Mouse (Mus musculus) limb, embryonic 10.5 days (tissue): Measurements from ENCODE around the gene Mpig6b. TPM values are rescaled to one million over a fixed set of nuclear protein-coding genes. Genes with fewer than 3 reads are reported as not detected.

Source experiments
- DNase-seq: peaks from one replicate; pipeline ENCODE4 v3.0.0-alpha.2; 2017; ENCODE audit warnings: low spot score
- H3K27ac ChIP-seq: fragments of 300-500 bp; sonication (generic); 2 replicates; pipeline ENCODE4 v1.5.1; 2016; ENCODE audit warnings: mild to moderate bottlenecking
- H3K27me3 ChIP-seq: fragments of 300-500 bp; sonication (generic); 2 replicates; pipeline ENCODE4 v1.6.1; 2016; ENCODE audit warnings: low read depth, mild to moderate bottlenecking; ENCODE audit not compliant: poor library complexity, severe bottlenecking
- H3K36me3 ChIP-seq: fragments of 300-500 bp; sonication (generic); 2 replicates; pipeline ENCODE4 v1.6.1; 2016; ENCODE audit warnings: mild to moderate bottlenecking, moderate library complexity
- H3K4me1 ChIP-seq: fragments of 300-500 bp; sonication (generic); 2 replicates; pipeline ENCODE4 v1.6.1; 2016
- H3K4me3 ChIP-seq: fragments of 300-500 bp; sonication (generic); 2 replicates; pipeline ENCODE4 v1.5.1; 2016; ENCODE audit warnings: mild to moderate bottlenecking, moderate library complexity
- H3K9me3 ChIP-seq: fragments of 300-500 bp; sonication (generic); replicated peaks from 2 replicates; pipeline ENCODE4 v1.6.1; 2016; ENCODE audit warnings: mild to moderate bottlenecking
- WGBS: fragments of 180-500 bp; shearing (Covaris S2); methylation state at CpG from one replicate; pipeline ENCODE4 v1.1.7; 2016; 5-methylcytosine and 5-hydroxymethylcytosine counted together
- polyA plus RNA-seq: library from polyadenylated mRNA; unstranded; fragments of >200 nt; fragmentation: Nextera tagmentation; extraction: Ambion mirVana; gene quantifications from 2 replicates; pipeline ENCODE4 v1.2.1, GENCODE M21; 2016

Mpig6b gene
- polyA plus RNA-seq, 1 experiment from 2014 or later: 0.46 TPM

GRCm38 (mm10) chr17:35097164-35097655 lies 31.2 kb upstream of the Mpig6b start:
- Histone ChIP-seq H3K4me1 (no peaks in the 10 kb centered on the region), H3K4me3 (no peak overlapping the region), H3K9me3 (no peaks in the 10 kb centered on the region), H3K36me3 (peaks cover 95% of the 10 kb centered on the region), H3K27me3 (no peaks in the 10 kb centered on the region), H3K27ac (0 out of 2 replicates have a peak overlapping the region, but pooled peaks have one; percentile 33)
- no peak for DNase-seq
- 88% methylated on average over 12 of the region's 12 CpGs for WGBS

DNA sequence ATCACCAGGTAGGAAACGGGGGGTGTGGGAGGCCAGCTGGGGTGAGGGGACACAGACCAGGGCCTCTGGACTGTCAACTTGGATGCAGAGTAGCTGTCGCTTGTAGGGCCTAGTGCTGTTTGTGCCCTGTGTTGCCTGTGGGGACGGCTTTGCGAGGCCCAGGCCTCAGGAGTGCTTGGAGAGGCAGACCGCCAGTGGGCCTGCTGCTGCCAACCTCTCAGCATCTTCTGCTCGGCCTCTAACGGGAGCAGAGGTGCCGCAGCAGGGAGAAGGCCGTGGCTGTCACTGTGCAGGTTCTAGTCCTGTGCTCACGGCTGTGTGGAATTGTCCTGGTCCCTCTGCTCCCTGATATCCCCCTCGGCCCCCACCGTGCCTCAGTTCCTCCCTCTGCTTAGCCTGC lies 30.6 kb upstream of the Mpig6b start:
- Histone ChIP-seq H3K36me3 (peaks cover 95% of the 10 kb centered on the region), H3K27me3 (no peaks in the 10 kb centered on the region), H3K27ac (0 out of 2 replicates have a peak overlapping the region, but pooled peaks have one; percentile 33), H3K9me3 (no peaks in the 10 kb centered on the region), H3K4me3 (no peak overlapping the region), H3K4me1 (no peaks in the 10 kb centered on the region)
- DNase-seq: no peak
- WGBS: 89% methylated on average over 12 of the region's 12 CpGs

DNA sequence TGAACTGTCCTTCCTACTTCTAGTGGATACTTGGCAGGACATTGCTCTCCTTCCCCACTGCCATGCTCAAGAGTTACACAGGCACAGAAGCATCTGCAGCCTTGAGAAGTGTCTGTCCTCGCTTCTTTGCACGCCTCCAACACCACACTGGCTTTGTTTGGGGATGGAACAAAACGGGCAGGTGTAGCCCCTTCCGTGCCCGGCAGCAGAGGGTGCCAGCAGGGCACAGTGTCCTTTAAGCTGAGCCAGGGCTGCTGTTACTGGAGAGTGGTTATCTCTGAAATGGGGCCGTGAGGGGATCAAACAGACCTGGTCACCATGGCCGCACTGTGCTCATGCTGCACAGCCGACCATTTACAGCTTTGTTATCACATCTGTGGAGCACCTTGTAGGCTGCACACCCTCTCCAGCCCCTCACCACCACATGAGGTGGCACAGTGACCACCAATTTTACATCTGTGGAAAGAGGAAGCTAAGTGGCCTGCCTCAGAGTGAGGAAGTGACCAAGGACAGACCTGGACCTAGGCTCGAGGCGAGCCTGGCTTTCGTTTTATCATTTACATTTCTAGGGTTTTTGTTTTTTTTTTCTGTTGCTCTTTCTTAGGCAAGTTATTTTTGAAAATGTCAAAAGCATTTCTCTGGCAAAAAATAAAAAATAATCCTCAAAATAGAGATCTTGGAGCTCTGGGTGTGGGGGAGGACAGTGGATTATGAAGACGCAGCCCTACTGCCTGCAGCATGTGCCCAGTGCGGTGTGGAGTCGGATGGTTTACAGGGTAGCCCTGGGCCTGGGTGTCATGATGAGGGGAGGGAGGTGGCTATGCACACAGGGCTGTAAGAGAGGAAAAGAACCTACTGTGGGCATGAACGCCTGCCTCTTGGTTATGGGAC lies 28.7 kb upstream of the Mpig6b start:
- peaks cover 9% of the 10 kb centered on the region for H3K4me1 ChIP-seq
- DNase-seq: no peak
- H3K27me3 ChIP-seq: no peaks in the 10 kb centered on the region
- H3K9me3 ChIP-seq: no peaks in the 10 kb centered on the region
- 92% methylated on average over 15 of the region's 15 CpGs for WGBS
- H3K27ac ChIP-seq: no peak overlapping the region
- no peak overlapping the region for H3K4me3 ChIP-seq
- H3K36me3 ChIP-seq: peaks cover 89% of the 10 kb centered on the region

DNA sequence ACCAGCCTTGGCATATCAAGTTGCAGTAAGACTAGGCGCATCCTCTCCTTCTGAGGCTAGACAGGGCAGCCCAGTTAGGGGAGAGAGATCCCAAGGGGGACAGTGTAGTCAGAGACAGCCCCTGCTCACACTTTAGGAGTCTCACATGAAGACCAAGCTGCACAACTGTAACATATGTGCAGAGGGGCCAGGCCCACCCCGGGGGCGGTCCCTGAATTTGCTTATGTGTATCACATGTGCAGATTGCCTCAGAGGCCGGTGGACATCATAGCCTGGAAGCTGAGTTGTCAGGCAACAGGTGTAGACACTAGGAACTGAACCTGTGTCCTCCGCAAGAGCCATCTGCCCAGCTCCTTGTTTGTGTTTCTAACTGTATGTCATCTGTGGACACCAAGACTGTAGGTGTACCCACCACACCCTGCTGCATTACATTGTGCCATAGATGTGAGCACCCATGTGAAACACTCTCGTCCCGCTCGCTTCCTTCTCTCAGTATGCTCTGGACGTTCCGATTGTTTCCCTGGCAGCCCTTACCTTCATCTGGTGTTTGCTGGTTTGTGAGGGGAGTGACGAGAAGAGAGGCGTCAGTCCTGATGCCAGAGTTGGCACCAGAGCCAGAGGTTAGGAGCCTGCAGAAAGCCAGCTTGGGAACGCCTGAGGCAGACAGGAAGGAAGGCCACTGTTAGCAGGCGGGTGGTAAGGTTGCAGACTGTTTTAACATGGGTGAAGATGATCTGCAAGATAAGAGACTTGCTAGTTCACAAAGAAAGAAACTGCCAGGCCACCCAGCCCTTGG lies 26.6 kb upstream of the Mpig6b start:
- WGBS: 93% methylated on average over 14 of the region's 14 CpGs
- H3K27me3 ChIP-seq: no peaks in the 10 kb centered on the region

GRCm38 (mm10) chr17:35090166-35090932 lies 24.4 kb upstream of the Mpig6b start:
- Histone ChIP-seq H3K36me3 (peaks cover 48% of the 10 kb centered on the region), H3K4me3 (peak overlapping the region; percentile 78), H3K4me1 (peaks cover 11% of the 10 kb centered on the region), H3K9me3 (no peaks in the 10 kb centered on the region), H3K27ac (no peak overlapping the region), H3K27me3 (no peaks in the 10 kb centered on the region)
- WGBS: 80% methylated on average over 8 of the region's 8 CpGs
- no peak for DNase-seq

More for the DNA sequence above, 26.6 kb upstream of the Mpig6b start:
- Histone ChIP-seq H3K36me3 (peaks cover 69% of the 10 kb centered on the region), H3K4me1 (peaks cover 11% of the 10 kb centered on the region), H3K27ac (no peak overlapping the region), H3K9me3 (no peaks in the 10 kb centered on the region), H3K4me3 (no peak overlapping the region)
- DNase-seq: no peak

DNA sequence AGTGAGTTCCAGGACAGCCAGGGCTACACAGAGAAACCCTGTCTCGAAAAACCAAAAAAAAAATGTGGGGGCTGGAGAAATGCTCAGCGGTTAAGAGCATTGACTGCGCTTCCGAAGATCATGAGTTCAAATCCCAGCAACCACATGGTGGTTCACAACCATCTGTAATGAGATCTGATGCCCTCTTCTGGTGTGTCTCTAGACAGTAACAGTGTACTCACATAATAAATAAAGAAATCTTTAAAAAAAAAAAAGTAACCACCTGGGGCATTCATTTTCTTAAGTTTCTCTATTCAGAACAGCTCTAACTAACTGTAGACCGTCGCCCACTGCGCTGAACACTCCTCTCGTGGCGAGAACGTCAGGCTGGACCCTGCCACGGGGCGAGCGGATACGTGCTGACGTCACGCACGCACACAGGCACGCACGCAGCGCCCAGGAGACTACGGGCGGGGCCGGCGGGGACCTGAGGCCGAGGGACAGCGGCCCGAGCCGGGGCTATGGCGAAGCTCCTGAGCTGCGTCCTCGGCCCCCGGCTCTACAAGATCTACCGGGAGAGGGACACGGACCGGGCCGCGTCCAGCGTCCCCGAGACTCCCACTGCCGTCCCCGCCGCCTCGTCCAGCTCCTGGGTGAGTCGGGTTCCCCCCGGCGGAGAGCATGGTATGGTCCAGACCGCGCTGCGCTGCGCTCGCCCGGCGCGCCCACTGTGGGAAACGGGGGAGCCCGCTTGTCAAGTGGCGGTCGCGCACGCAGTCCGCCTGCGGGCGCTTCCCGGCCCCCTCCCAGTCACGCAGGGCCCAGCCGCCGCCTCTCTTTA lies 23.1 kb upstream of the Mpig6b start, which contains the start of gene Abhd16a:
Abhd16a (plus strand) TSS at position 439 of the 820 bp plus-strand sequence.
- Histone ChIP-seq H3K4me1 (peaks cover 11% of the 10 kb centered on the region), H3K27me3 (no peaks in the 10 kb centered on the region), H3K4me3 (peak within 1 kb of the TSS; percentile 78), H3K27ac (peak within 1 kb of the TSS; percentile 98), H3K9me3 (no peaks in the 10 kb centered on the region), H3K36me3 (peaks cover 36% of the 10 kb centered on the region)
- DNase-seq: peak; percentile 97
- 3% methylated on average over 67 of the region's 67 CpGs for whole genome bisulfite sequencing

- H3K27ac ChIP-seq: no peak overlapping the region
- WGBS: 56% methylated on average over 2 of the region's 2 CpGs
- H3K36me3 ChIP-seq: peaks cover 28% of the 10 kb centered on the region
- no peaks in the 10 kb centered on the region for H3K27me3 ChIP-seq
- H3K4me1 ChIP-seq: peaks cover 11% of the 10 kb centered on the region
- H3K4me3 ChIP-seq: no peak overlapping the region
- no peak for DNase-seq
- H3K9me3 ChIP-seq: no peaks in the 10 kb centered on the region
Measured at GRCm38 (mm10) chr17:35088151-35088550, 22.2 kb upstream of the Mpig6b start.

GRCm38 (mm10) chr17:35085208-35085865 lies 19.4 kb upstream of the Mpig6b start, which contains the start of gene Ly6g6f:
TSS of gene Ly6g6f (minus strand) at chr17:35085610.
- WGBS: 84% methylated on average over 7 of the region's 7 CpGs
- Histone ChIP-seq H3K27ac (no peak within 1 kb of the TSS), H3K4me3 (no peak within 1 kb of the TSS), H3K4me1 (peaks cover 8% of the 10 kb centered on the region), H3K9me3 (no peaks in the 10 kb centered on the region), H3K36me3 (peaks cover 2% of the 10 kb centered on the region; the same call in 1 of the 2 replicates), H3K27me3 (no peaks in the 10 kb centered on the region)
- DNase-seq: no peak

- 76% methylated on average over 3 of the region's 3 CpGs for WGBS
- Histone ChIP-seq H3K4me1 (0 out of 2 replicates have a peak, but pooled peaks cover 3% of the 10 kb centered on the region), H3K27ac (no peak overlapping the region), H3K27me3 (peaks cover 5% of the 10 kb centered on the region; the same call in 1 of the 2 replicates), H3K36me3 (no peaks in the 10 kb centered on the region), H3K4me3 (no peak overlapping the region), H3K9me3 (no peaks in the 10 kb centered on the region)
- no peak for DNase-seq
Measured at GRCm38 (mm10) chr17:35083929-35084497, 18.0 kb upstream of the Mpig6b start.

DNA sequence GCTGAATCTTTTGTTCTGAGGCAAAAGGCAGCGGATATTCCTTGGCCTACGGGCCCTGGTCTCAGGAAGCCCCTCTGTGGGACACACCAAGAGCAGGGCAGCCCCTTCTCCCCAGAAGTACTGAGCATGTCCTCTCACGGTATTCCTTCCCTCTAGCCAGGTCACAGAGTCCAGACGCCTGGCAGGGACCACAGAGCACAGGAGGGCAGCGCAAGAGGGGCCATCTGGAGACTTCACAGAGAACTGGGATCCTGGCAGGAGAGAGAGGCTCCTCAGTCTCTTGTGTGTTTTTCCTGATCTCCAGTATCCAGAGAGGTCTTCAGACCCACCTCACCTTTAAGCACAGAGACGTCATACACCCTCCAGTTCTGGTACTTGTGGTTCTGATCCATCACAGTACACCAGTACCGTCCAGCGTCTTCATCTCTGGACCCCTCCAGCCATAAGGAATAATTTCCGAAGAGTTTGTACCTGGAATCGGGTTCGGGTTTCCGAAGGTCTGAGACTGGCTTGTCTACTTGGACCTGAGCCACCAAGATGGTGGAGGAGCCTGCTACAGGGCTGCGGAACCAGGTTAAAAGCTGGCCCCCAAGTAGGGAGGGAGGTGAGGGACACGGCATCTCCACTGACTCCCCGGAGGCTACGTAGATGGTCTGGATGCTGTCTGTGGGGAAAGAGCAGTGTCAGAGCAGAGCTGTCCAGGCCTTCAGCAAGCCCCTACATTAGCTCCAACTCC lies 17.0 kb upstream of the Mpig6b start:
- DNase-seq: no peak
- Histone ChIP-seq H3K4me1 (peaks cover 7% of the 10 kb centered on the region), H3K4me3 (no peak overlapping the region), H3K27ac (no peak overlapping the region), H3K27me3 (peaks cover 15% of the 10 kb centered on the region), H3K36me3 (no peaks in the 10 kb centered on the region), H3K9me3 (no peaks in the 10 kb centered on the region)
- 84% methylated on average over 16 of the region's 16 CpGs for WGBS
